Mouse (Mus musculus) liver, embryonic 15.5 days (tissue): ENCODE measurements at regions not wholly inside any gene's neighbourhood (a gene's known extent, or its start where the extent isn't known, plus 50 kb on each side); places are given as distances from the start of the nearest gene placed in this dataset.

Source experiments
- ATAC-seq: fragments of 200-750 bp; cut with Nextera tagmentation; 2 replicates; pipeline ENCODE4 v1.8.0; 2017; ENCODE audit warnings: moderate number of reproducible peaks, mild to moderate bottlenecking, moderate library complexity; ENCODE audit not compliant: insufficient read depth
- H3K27ac ChIP-seq: fragments of 300-500 bp; sonication (generic); replicated peaks from 2 replicates; pipeline ENCODE4 v1.5.1; 2015; ENCODE audit warnings: mild to moderate bottlenecking, inconsistent platforms
- H3K27me3 ChIP-seq: fragments of 300-500 bp; sonication (generic); 2 replicates; pipeline ENCODE4 v1.6.1; 2015; ENCODE audit warnings: mild to moderate bottlenecking, inconsistent platforms
- H3K36me3 ChIP-seq: fragments of 300-500 bp; sonication (generic); replicated peaks from 2 replicates; pipeline ENCODE4 v1.6.1; 2015; ENCODE audit warnings: moderate library complexity, mild to moderate bottlenecking, inconsistent platforms
- H3K4me1 ChIP-seq: fragments of 300-500 bp; sonication (generic); replicated peaks from 2 replicates; pipeline ENCODE4 v1.6.1; 2015; ENCODE audit warnings: inconsistent platforms
- H3K4me2 ChIP-seq: fragments of 300-500 bp; sonication (generic); 2 replicates; pipeline ENCODE4 v1.6.1; 2015; ENCODE audit warnings: moderate library complexity, mild to moderate bottlenecking, inconsistent platforms
- H3K4me3 ChIP-seq: fragments of 300-500 bp; sonication (generic); replicated peaks from 2 replicates; pipeline ENCODE4 v1.5.1; 2015; ENCODE audit warnings: mild to moderate bottlenecking, inconsistent platforms
- H3K9ac ChIP-seq: fragments of 300-500 bp; sonication (generic); 2 replicates; pipeline ENCODE4 v1.6.1; 2015; ENCODE audit warnings: moderate library complexity, mild to moderate bottlenecking, inconsistent platforms
- H3K9me3 ChIP-seq: fragments of 300-500 bp; sonication (generic); replicated peaks from 2 replicates; pipeline ENCODE4 v1.6.1; 2016; ENCODE audit warnings: inconsistent platforms
- WGBS: fragments of 180-500 bp; shearing (Covaris S2); methylation state at CpG from one replicate; pipeline ENCODE4 v1.1.7; 2015; ENCODE audit warnings: mixed read lengths; ENCODE audit not compliant: insufficient replicate concordance; 5-methylcytosine and 5-hydroxymethylcytosine counted together

GRCm38 (mm10) chr7:71236334-71236733 is 115.0 kb downstream of the Gm10295 start:
- 39% methylated on average over 1 of the region's 1 CpGs for whole genome bisulfite sequencing
- no peaks in the 10 kb centered on the region for H3K4me1 ChIP-seq
- no peak for ATAC-seq
- no peak overlapping the region for H3K9ac ChIP-seq
- H3K36me3 ChIP-seq = no peaks in the 10 kb centered on the region
- no peaks in the 10 kb centered on the region for H3K27me3 ChIP-seq
- no peak overlapping the region for H3K4me3 ChIP-seq
- no peaks in the 10 kb centered on the region for H3K9me3 ChIP-seq
- no peak overlapping the region for H3K4me2 ChIP-seq
- H3K27ac ChIP-seq = no peak overlapping the region

GRCm38 (mm10) chr7:71234176-71234769 is 117.0 kb downstream of the Gm10295 start:
- Histone ChIP-seq H3K9me3 (no peaks in the 10 kb centered on the region), H3K27ac (no peak overlapping the region), H3K4me3 (no peak overlapping the region), H3K36me3 (no peaks in the 10 kb centered on the region), H3K4me2 (no peak overlapping the region), H3K27me3 (no peaks in the 10 kb centered on the region), H3K9ac (no peak overlapping the region), H3K4me1 (no peaks in the 10 kb centered on the region)
- ATAC-seq = no peak
- 75% methylated on average over 5 of the region's 5 CpGs for WGBS

GRCm38 (mm10) chr7:71232821-71233815 is 118.2 kb downstream of the Gm10295 start:
- H3K27ac ChIP-seq = no peak overlapping the region
- 49% methylated on average over 8 of the region's 8 CpGs for WGBS
- H3K9me3 ChIP-seq = no peaks in the 10 kb centered on the region
- ATAC-seq = no peak
- H3K4me3 ChIP-seq = no peak overlapping the region
- H3K27me3 ChIP-seq = no peaks in the 10 kb centered on the region
- no peak overlapping the region for H3K4me2 ChIP-seq
- H3K36me3 ChIP-seq = no peaks in the 10 kb centered on the region
- no peak overlapping the region for H3K9ac ChIP-seq
- H3K4me1 ChIP-seq = no peaks in the 10 kb centered on the region

- Histone ChIP-seq H3K4me1 (no peaks in the 10 kb centered on the region), H3K9ac (no peak overlapping the region), H3K36me3 (no peaks in the 10 kb centered on the region), H3K27me3 (no peaks in the 10 kb centered on the region), H3K27ac (no peak overlapping the region), H3K4me2 (no peak overlapping the region), H3K9me3 (no peaks in the 10 kb centered on the region), H3K4me3 (no peak overlapping the region)
- ATAC-seq = no peak
- 43% methylated on average over 4 of the region's 4 CpGs for WGBS
These were observed 120.3 kb downstream of the Gm10295 start for GRCm38 (mm10) chr7:71230901-71231477.

GRCm38 (mm10) chr7:71229183-71229582 is 122.1 kb downstream of the Gm10295 start:
- no peak overlapping the region for H3K4me2 ChIP-seq
- no peak for ATAC-seq
- H3K36me3 ChIP-seq = no peaks in the 10 kb centered on the region
- no peak overlapping the region for H3K9ac ChIP-seq
- H3K27ac ChIP-seq = no peak overlapping the region
- H3K27me3 ChIP-seq = no peaks in the 10 kb centered on the region
- H3K4me1 ChIP-seq = no peaks in the 10 kb centered on the region
- H3K9me3 ChIP-seq = no peaks in the 10 kb centered on the region
- H3K4me3 ChIP-seq = no peak overlapping the region
- 17% methylated on average over 3 of the region's 3 CpGs for WGBS

GRCm38 (mm10) chr7:71224320-71224865 is 126.9 kb downstream of the Gm10295 start:
- H3K9me3 ChIP-seq = no peaks in the 10 kb centered on the region
- 68% methylated on average over 9 of the region's 9 CpGs for WGBS
- no peak overlapping the region for H3K4me3 ChIP-seq
- no peak overlapping the region for H3K27ac ChIP-seq
- no peaks in the 10 kb centered on the region for H3K4me1 ChIP-seq
- no peaks in the 10 kb centered on the region for H3K36me3 ChIP-seq
- no peak overlapping the region for H3K4me2 ChIP-seq
- no peaks in the 10 kb centered on the region for H3K27me3 ChIP-seq
- no peak for ATAC-seq
- no peak overlapping the region for H3K9ac ChIP-seq

GRCm38 (mm10) chr7:71223513-71224319 is 127.6 kb downstream of the Gm10295 start:
- ATAC-seq = no peak
- Histone ChIP-seq H3K4me1 (no peaks in the 10 kb centered on the region), H3K9ac (no peak overlapping the region), H3K4me3 (no peak overlapping the region), H3K9me3 (no peaks in the 10 kb centered on the region), H3K27me3 (no peaks in the 10 kb centered on the region), H3K36me3 (no peaks in the 10 kb centered on the region), H3K4me2 (no peak overlapping the region), H3K27ac (no peak overlapping the region)
- 70% methylated on average over 17 of the region's 17 CpGs for WGBS

GRCm38 (mm10) chr7:71217344-71217743 is 133.9 kb downstream of the Gm10295 start:
- Histone ChIP-seq H3K27me3 (no peaks in the 10 kb centered on the region), H3K9ac (no peak overlapping the region), H3K36me3 (no peaks in the 10 kb centered on the region), H3K9me3 (no peaks in the 10 kb centered on the region), H3K27ac (no peak overlapping the region), H3K4me1 (no peaks in the 10 kb centered on the region), H3K4me3 (no peak overlapping the region), H3K4me2 (no peak overlapping the region)
- WGBS = 65% methylated on average over 7 of the region's 7 CpGs
- ATAC-seq = no peak

GRCm38 (mm10) chr7:71216808-71217207 is 134.5 kb downstream of the Gm10295 start:
- 52% methylated on average over 2 of the region's 2 CpGs for WGBS
- no peaks in the 10 kb centered on the region for H3K4me1 ChIP-seq
- no peak overlapping the region for H3K4me2 ChIP-seq
- H3K36me3 ChIP-seq = no peaks in the 10 kb centered on the region
- no peak overlapping the region for H3K4me3 ChIP-seq
- no peak overlapping the region for H3K27ac ChIP-seq
- ATAC-seq = no peak
- H3K9ac ChIP-seq = no peak overlapping the region
- no peaks in the 10 kb centered on the region for H3K27me3 ChIP-seq
- no peaks in the 10 kb centered on the region for H3K9me3 ChIP-seq

- no peaks in the 10 kb centered on the region for H3K36me3 ChIP-seq
- 46% methylated on average over 13 of the region's 13 CpGs for WGBS
- H3K9ac ChIP-seq = no peak overlapping the region
- ATAC-seq = no peak
- H3K4me3 ChIP-seq = no peak overlapping the region
- no peaks in the 10 kb centered on the region for H3K9me3 ChIP-seq
- H3K27me3 ChIP-seq = no peaks in the 10 kb centered on the region
- no peak overlapping the region for H3K4me2 ChIP-seq
- no peaks in the 10 kb centered on the region for H3K4me1 ChIP-seq
- no peak overlapping the region for H3K27ac ChIP-seq
These were observed 136.7 kb downstream of the Gm10295 start for GRCm38 (mm10) chr7:71214500-71215055.
